ENCODE assay signal across 30 mouse cellular contexts in genomic region chr7:24892125-24892583, GRCm38 (mm10). TPM values are rescaled to one million over a fixed set of nuclear protein-coding genes. Genes with fewer than 3 reads are reported as not detected.
DNase-seq lines count a peak whose midpoint lies in the region; ATAC-seq and TF ChIP-seq lines count a peak whose summit lies in the region.
"Had no signal": no experiment of that assay in that cellular context is flagged by ENCODE, and none has a peak within 500 bp of the region (broad histone marks: within the 10 kb centered on the region; RNA-seq: fewer than 3 reads in every experiment).

No protein-coding gene starts in this region.

- TF ChIP-seq EP300 in liver, embryonic 14.5 days (IDR thresholded peaks at IDR 0.05; ENCODE audit: low read depth), result no peak

- ATAC-seq in liver, embryonic 13.5 days (ENCODE audit: low read depth), result no peak
- ATAC-seq in liver, embryonic 14.5 days (ENCODE audit: insufficient read depth), result no peak
- ATAC-seq: forebrain, postnatal 0 days had no signal

- no peak for DNase-seq in liver, embryonic 13.5 days
- DNase-seq in liver, result no peak
- peak; percentile 44 for DNase-seq in CD4-positive, CD25-positive, alpha-beta regulatory T cell, adult 2 months (ENCODE audit: low read depth, low spot score)
- DNase-seq in ES-E14 (ENCODE audit: low read depth, low spot score), result no peak
- DNase-seq in liver, embryonic 14.5 days (ENCODE audit: low read depth in 3 of 3, low spot score in 3 of 3), result no peak
- DNase-seq in embryo, embryonic 10 days (ENCODE audit: low spot score), result no peak
- no peak for DNase-seq in T-cell, adult 2 months (ENCODE audit: low spot score)
- DNase-seq: adrenal gland, adult 2 months; B cell, adult 2 months; cerebellum, postnatal 25 days; forebrain, postnatal 0 days; gastrocnemius, postnatal 36 days; kidney, adult 8-10 months; kidney, postnatal 36 days; layer of hippocampus, adult 9-11 months; lung, postnatal 14 days; retina, postnatal 1 day; thymus, postnatal 4 days had no signal

- H3K9ac ChIP-seq in liver, embryonic 13.5 days, result no peak overlapping the region
- no peak overlapping the region for H3K9ac ChIP-seq in ES-E14 (ENCODE audit: insufficient read depth, low read depth, low read length, poor library complexity, severe bottlenecking)
- no peak overlapping the region for H3K9ac ChIP-seq in liver, embryonic 14.5 days (replicated peaks)
- H3K9ac ChIP-seq: embryonic facial prominence, embryonic 15.5 days; forebrain, postnatal 0 days had no signal

- no peaks in the 10 kb centered on the region for H3K27me3 ChIP-seq in liver, embryonic 13.5 days
- H3K27me3 ChIP-seq in liver, embryonic 14.5 days (ENCODE audit: control insufficient read depth, insufficient read depth, low read length), result no peaks in the 10 kb centered on the region
- H3K27me3 ChIP-seq: embryonic facial prominence, embryonic 15.5 days had no signal

- no peak overlapping the region for H3K4me3 ChIP-seq in liver, embryonic 13.5 days (replicated peaks)
- H3K4me3 ChIP-seq in ES-E14 (ENCODE audit: insufficient read depth in 1 of 2, low read depth in 1 of 2, low read length in 2 of 2, poor library complexity in 1 of 2, severe bottlenecking in 1 of 2), result no peak overlapping the region
- no peak overlapping the region for H3K4me3 ChIP-seq in liver, embryonic 14.5 days (ENCODE audit: insufficient read depth in 1 of 2, low read depth in 2 of 2, low read length in 2 of 2)
- H3K4me3 ChIP-seq: embryonic facial prominence, embryonic 15.5 days; heart, embryonic 10.5 days; left cerebral cortex, adult 2 months; limb, embryonic 10.5 days; midbrain, embryonic 10.5 days had no signal

- in situ Hi-C loops in ES-E14 (cut with MboI; ENCODE audit: low sequenced_read_pairs in 2 of 2, unreplicated experiment in 2 of 2), result no loop called here

- 66% methylated on average over 2 of the region's 2 CpGs for WGBS in liver, embryonic 13.5 days (ENCODE audit: insufficient replicate concordance)
- 66% methylated on average over 2 of the region's 2 CpGs for WGBS in liver, embryonic 14.5 days (ENCODE audit: insufficient replicate concordance)

- TF ChIP-seq CTCF in liver, embryonic 14.5 days (IDR thresholded peaks at IDR 0.05; ENCODE audit: low read depth), result no peak

- peak overlapping the region; percentile 59 for H3K27ac ChIP-seq in liver, embryonic 13.5 days
- H3K27ac ChIP-seq in ES-E14 (ENCODE audit: insufficient read depth, low read depth, low read length, poor library complexity, severe bottlenecking), result no peak overlapping the region
- peak overlapping the region; percentile 3; the same call in 1 of the 2 replicates for H3K27ac ChIP-seq in liver, embryonic 14.5 days
- H3K27ac ChIP-seq: embryonic facial prominence, embryonic 15.5 days; heart, embryonic 10.5 days; left cerebral cortex, adult 2 months; limb, embryonic 10.5 days; midbrain, embryonic 10.5 days had no signal

- no peak overlapping the region for H3K4me2 ChIP-seq in liver, embryonic 13.5 days
- no peak overlapping the region for H3K4me2 ChIP-seq in liver, embryonic 14.5 days (ENCODE audit: low read depth)
- H3K4me2 ChIP-seq: embryonic facial prominence, embryonic 15.5 days had no signal

- no peaks in the 10 kb centered on the region for H3K9me3 ChIP-seq in liver, embryonic 13.5 days (replicated peaks)
- no peaks in the 10 kb centered on the region for H3K9me3 ChIP-seq in ES-E14 (ENCODE audit: control insufficient read depth, insufficient read depth, low read depth, low read length)
- H3K9me3 ChIP-seq in liver, embryonic 14.5 days (ENCODE audit: control insufficient read depth, low read length), result no peaks in the 10 kb centered on the region
- H3K9me3 ChIP-seq: embryonic facial prominence, embryonic 15.5 days; heart, embryonic 10.5 days; limb, embryonic 10.5 days; midbrain, embryonic 10.5 days had no signal

- H3K36me3 ChIP-seq in liver, embryonic 13.5 days, result peaks cover 43% of the 10 kb centered on the region
- peaks cover 34% of the 10 kb centered on the region for H3K36me3 ChIP-seq in ES-E14 (ENCODE audit: control insufficient read depth, insufficient read depth, low read length, poor library complexity, severe bottlenecking)
- peaks cover 32% of the 10 kb centered on the region for H3K36me3 ChIP-seq in liver, embryonic 14.5 days (replicated peaks; ENCODE audit: control insufficient read depth, insufficient read depth, low read depth)

- peaks cover 43% of the 10 kb centered on the region for H3K4me1 ChIP-seq in liver, embryonic 13.5 days (replicated peaks)
- H3K4me1 ChIP-seq in ES-E14 (ENCODE audit: control insufficient read depth in 2 of 2, insufficient read depth in 2 of 2, low read length in 2 of 2, poor library complexity in 1 of 2), result peaks cover 0 to 10% of the 10 kb centered on the region in 2 experiments; a peak in 2 of 4 replicates
- H3K4me1 ChIP-seq in liver, embryonic 14.5 days (replicated peaks; ENCODE audit: control insufficient read depth in 2 of 2, insufficient read depth in 2 of 2, low read length in 1 of 2), result peaks cover 0 to 5% of the 10 kb centered on the region in 2 experiments; a peak in 2 of 4 replicates

TF ChIP-seq in ES-E14, 5 proteins besides CTCF, POLR2A, EP300 and RAD21:
- TF ChIP-seq ZNF384 (IDR thresholded peaks at IDR 0.05; ENCODE audit: low read depth, low read length) (peak; percentile 73), CHD2 (IDR thresholded peaks at IDR 0.05; ENCODE audit: low read depth, low read length) (no peak)

RNA-seq across cellular contexts. Expression of gene Cd79a, which starts 5.0 kb away (rescaled TPM):
- polyA plus RNA-seq in liver, embryonic 13.5 days (2015; fragmentation: Nextera tagmentation; extraction: Ambion mirVana), result 0.51 and 0.61 TPM in 2 replicates
- total RNA-seq in ES-E14 (2012; rRNA removed), result 1.3 and 1.5 TPM in 2 replicates
- 0.81 and 1.0 TPM in 2 replicates for polyA plus RNA-seq in liver, embryonic 14.5 days (2012; rRNA removed)
- polyA plus RNA-seq in liver, embryonic 14.5 days (2014; fragmentation: Nextera tagmentation; extraction: Ambion mirVana), result 1.4 and 2.0 TPM in 2 replicates

RNA-seq across cellular contexts. Expression of gene Rps19, which starts 8.0 kb away (rescaled TPM):
- 1,483 and 1,612 TPM in 2 replicates for polyA plus RNA-seq in liver, embryonic 13.5 days (2015; fragmentation: Nextera tagmentation; extraction: Ambion mirVana)
- 2,686 and 2,786 TPM in 2 replicates for total RNA-seq in ES-E14 (2012; rRNA removed)
- 418 and 615 TPM in 2 replicates for polyA plus RNA-seq in liver, embryonic 14.5 days (2012; rRNA removed)
- polyA plus RNA-seq in liver, embryonic 14.5 days (2014; fragmentation: Nextera tagmentation; extraction: Ambion mirVana), result 1,649 and 1,654 TPM in 2 replicates

RNA-seq across cellular contexts. Expression of gene Arhgef1, which starts 10.6 kb away (rescaled TPM):
- polyA plus RNA-seq in liver, embryonic 13.5 days (2015; fragmentation: Nextera tagmentation; extraction: Ambion mirVana), result 44.3 and 48.2 TPM in 2 replicates
- total RNA-seq in ES-E14 (2012; rRNA removed), result 32.1 and 40.0 TPM in 2 replicates
- 44.2 and 44.3 TPM in 2 replicates for polyA plus RNA-seq in liver, embryonic 14.5 days (2012; rRNA removed)
- 28.7 and 31.1 TPM in 2 replicates for polyA plus RNA-seq in liver, embryonic 14.5 days (2014; fragmentation: Nextera tagmentation; extraction: Ambion mirVana)

RNA-seq across cellular contexts. Expression of gene Dmrtc2, which starts 22.3 kb away (rescaled TPM):
- polyA plus RNA-seq in liver, embryonic 13.5 days (2015; fragmentation: Nextera tagmentation; extraction: Ambion mirVana), result not detected in 2 replicates
- total RNA-seq in ES-E14 (2012; rRNA removed), result 0.53 and 0.54 TPM in 2 replicates
- not detected in 2 replicates for polyA plus RNA-seq in liver, embryonic 14.5 days (2012; rRNA removed)
- not detected in 2 replicates for polyA plus RNA-seq in liver, embryonic 14.5 days (2014; fragmentation: Nextera tagmentation; extraction: Ambion mirVana)
- total RNA-seq: adrenal gland, adult 2 months; forebrain, postnatal 0 days; gastrocnemius, postnatal 36 days; left cerebral cortex, adult 2 months; MEL; monocyte, adult 5-6 weeks had no signal
- polyA plus RNA-seq: adrenal gland, adult 2 months; heart, embryonic 10.5 days; heart, postnatal 0 days; intestine, embryonic 14.5 days; limb, embryonic 10.5 days; liver, embryonic 16.5 days; midbrain, embryonic 10.5 days; neural tube, embryonic 11.5 days had no signal

RNA-seq across cellular contexts. Expression of gene Lypd4, which starts 22.4 kb away (rescaled TPM):
- not detected in 2 replicates for polyA plus RNA-seq in liver, embryonic 13.5 days (2015; fragmentation: Nextera tagmentation; extraction: Ambion mirVana)
- 0.18 TPM in 1 of 2 replicates, not detected in the other for total RNA-seq in ES-E14 (2012; rRNA removed)
- not detected in 2 replicates for polyA plus RNA-seq in liver, embryonic 14.5 days (2012; rRNA removed)
- not detected in 2 replicates for polyA plus RNA-seq in liver, embryonic 14.5 days (2014; fragmentation: Nextera tagmentation; extraction: Ambion mirVana)
- total RNA-seq: adrenal gland, adult 2 months; forebrain, postnatal 0 days; gastrocnemius, postnatal 36 days; left cerebral cortex, adult 2 months; MEL; monocyte, adult 5-6 weeks had no signal
- polyA plus RNA-seq: adrenal gland, adult 2 months; embryonic facial prominence, embryonic 15.5 days; forebrain, postnatal 0 days; heart, embryonic 10.5 days; heart, postnatal 0 days; hindbrain, embryonic 11.5 days; intestine, embryonic 14.5 days; limb, embryonic 10.5 days; liver, embryonic 16.5 days; midbrain, embryonic 10.5 days; neural tube, embryonic 11.5 days had no signal
